Mouse (Mus musculus) CH12.LX (cell line): ENCODE results near the gene Zc3h7b. TPM values are rescaled to one million over a fixed set of nuclear protein-coding genes. Genes with fewer than 3 reads are reported as not detected.
A peak's percentile ranks its signal among the peaks of the same experiment; 100 is the strongest.

Experiments
- DNase-seq: peaks from one replicate; pipeline ENCODE4 v3.0.0-alpha.2; 2013; ENCODE audit errors: extremely low read depth
- H3K27ac ChIP-seq: 2 replicates; pipeline ENCODE4 v1.5.1; 2012; ENCODE audit warnings: low read depth, mild to moderate bottlenecking, control low read depth, moderate library complexity; ENCODE audit not compliant: insufficient read depth
- H3K27me3 ChIP-seq: replicated peaks from 2 replicates; pipeline ENCODE3; 2012; ENCODE audit warnings: inconsistent platforms
- H3K36me3 ChIP-seq, 2 experiments: replicated peaks in 1 of 2; 2 replicates each; pipeline versions ENCODE3 to v1.6.1; 2012; ENCODE audit warnings: inconsistent platforms in 1 of 2, low read length in 1 of 2, mild to moderate bottlenecking in 1 of 2, mixed read lengths in 1 of 2, moderate library complexity in 1 of 2; ENCODE audit not compliant: control insufficient read depth in 1 of 2, insufficient read depth in 1 of 2
- H3K4me1 ChIP-seq, 2 experiments: 2 replicates each; pipeline ENCODE4 v1.6.1; 2012; ENCODE audit warnings: inconsistent platforms in 1 of 2, moderate library complexity in 1 of 2; ENCODE audit not compliant: insufficient read depth in 2 of 2, control insufficient read depth in 1 of 2
- H3K4me2 ChIP-seq: 2 replicates; pipeline ENCODE4 v1.6.1; 2012; ENCODE audit warnings: low read depth, mild to moderate bottlenecking, control low read depth; ENCODE audit not compliant: poor library complexity, insufficient read depth, severe bottlenecking
- H3K4me3 ChIP-seq, 3 experiments: fragments of 150-350 bp in 1 of 3; sonication (generic) in 1 of 3; replicated peaks in 1 of 3; 2 replicates each; pipeline versions ENCODE3 to v1.5.1; 2011 to 2012; ENCODE audit warnings: low read depth in 2 of 3, low read length in 2 of 3, mild to moderate bottlenecking in 2 of 3, moderate library complexity in 2 of 3, control low read depth in 1 of 3, improper control_type of control experiment in 1 of 3, inconsistent platforms in 1 of 3, mixed read lengths in 1 of 3; ENCODE audit not compliant: poor library complexity in 1 of 3
- H3K79me2 ChIP-seq: replicated peaks from 2 replicates; pipeline ENCODE4 v1.6.1; 2012; ENCODE audit warnings: mild to moderate bottlenecking, moderate library complexity; ENCODE audit not compliant: control insufficient read depth, poor library complexity, insufficient read depth, severe bottlenecking; ENCODE audit errors: extremely low read depth
- H3K9ac ChIP-seq: 2 replicates; pipeline ENCODE4 v1.6.1; 2012; ENCODE audit warnings: low read depth, mild to moderate bottlenecking, control low read depth, moderate library complexity; ENCODE audit not compliant: insufficient read depth
- H3K9me3 ChIP-seq: replicated peaks from 2 replicates; pipeline ENCODE3; 2012; ENCODE audit warnings: low read length, inconsistent platforms, mixed read lengths
- BHLHE40 ChIP-seq: IDR thresholded peaks from 2 replicates; pipeline ENCODE4 v1.6.1; 2011; ENCODE audit warnings: mild to moderate bottlenecking, low read depth, low read length, improper control_type of control experiment
- CHD2 ChIP-seq: IDR thresholded peaks from 2 replicates; pipeline ENCODE4 v1.6.1; 2011; ENCODE audit warnings: low read length, improper control_type of control experiment
- CTCF ChIP-seq, 2 experiments: IDR thresholded peaks in 1 of 2; conservative IDR thresholded peaks in 1 of 2; 2 replicates each; pipeline ENCODE4 v1.5.1; 2011 to 2012; ENCODE audit warnings: low read depth in 2 of 2, low read length in 2 of 2, improper control_type of control experiment in 1 of 2, inconsistent platforms in 1 of 2, mild to moderate bottlenecking in 1 of 2, moderate library complexity in 1 of 2
- E2F4 ChIP-seq: IDR thresholded peaks from 2 replicates; pipeline ENCODE4 v1.6.1; 2011; ENCODE audit warnings: low read depth, low read length, improper control_type of control experiment; ENCODE audit not compliant: insufficient replicate concordance
- ELF1 ChIP-seq: IDR thresholded peaks from 2 replicates; pipeline ENCODE4 v1.6.1; 2014; ENCODE audit warnings: low read depth, mild to moderate bottlenecking, inconsistent platforms, low read length, improper control_type of control experiment
- EP300 ChIP-seq: IDR thresholded peaks from 2 replicates; pipeline ENCODE4 v1.6.1; 2011; ENCODE audit warnings: low read length, improper control_type of control experiment
- IRF4 ChIP-seq: IDR thresholded peaks from 2 replicates; pipeline ENCODE4 v1.6.1; 2014; ENCODE audit warnings: low read depth, mild to moderate bottlenecking, inconsistent platforms, low read length, improper control_type of control experiment
- JUND ChIP-seq: conservative IDR thresholded peaks from 2 replicates; pipeline ENCODE4 v1.6.1; 2011; ENCODE audit warnings: low read depth, low read length, improper control_type of control experiment
- MAX ChIP-seq: IDR thresholded peaks from 2 replicates; pipeline ENCODE4 v1.6.1; 2011; ENCODE audit warnings: low read length, improper control_type of control experiment
- MAZ ChIP-seq: IDR thresholded peaks from 2 replicates; pipeline ENCODE4 v1.6.1; 2012; ENCODE audit warnings: low read depth, mild to moderate bottlenecking, inconsistent platforms, low read length, improper control_type of control experiment, moderate library complexity
- MXI1 ChIP-seq: IDR thresholded peaks from 2 replicates; pipeline ENCODE4 v1.6.1; 2011; ENCODE audit warnings: mild to moderate bottlenecking, low read depth, low read length, improper control_type of control experiment
- MYC ChIP-seq: IDR thresholded peaks from 2 replicates; pipeline ENCODE4 v1.6.1; 2011; ENCODE audit warnings: low read depth, mild to moderate bottlenecking, improper control_type of control experiment, low read length
- NELFE ChIP-seq: IDR thresholded peaks from 2 replicates; pipeline ENCODE4 v1.6.1; 2011; ENCODE audit warnings: low read depth, low read length, improper control_type of control experiment
- NRF1 ChIP-seq: IDR thresholded peaks from 2 replicates; pipeline ENCODE4 v1.6.1; 2014; ENCODE audit warnings: low read depth, mild to moderate bottlenecking, inconsistent platforms, low read length, improper control_type of control experiment, moderate library complexity
- PAX5 ChIP-seq: IDR thresholded peaks from 2 replicates; pipeline ENCODE4 v1.6.1; 2012; ENCODE audit warnings: low read length, inconsistent platforms, mixed read lengths
- RAD21 ChIP-seq: IDR thresholded peaks from 2 replicates; pipeline ENCODE4 v1.6.1; 2011; ENCODE audit warnings: low read depth, mild to moderate bottlenecking, low read length, improper control_type of control experiment, moderate library complexity
- RCOR1 ChIP-seq: conservative IDR thresholded peaks from 2 replicates; pipeline ENCODE4 v1.6.1; 2012; ENCODE audit warnings: low read depth, mild to moderate bottlenecking, inconsistent platforms, low read length, improper control_type of control experiment
- TBP ChIP-seq: conservative IDR thresholded peaks from 2 replicates; pipeline ENCODE4 v1.6.1; 2011; ENCODE audit warnings: low read depth, low read length, improper control_type of control experiment
- TCF12 ChIP-seq: IDR thresholded peaks from 2 replicates; pipeline ENCODE4 v1.6.1; 2014; ENCODE audit warnings: low read depth, mild to moderate bottlenecking, inconsistent platforms, low read length, improper control_type of control experiment
- UBTF ChIP-seq: IDR thresholded peaks from 2 replicates; pipeline ENCODE4 v1.6.1; 2012; ENCODE audit warnings: low read depth, mild to moderate bottlenecking, inconsistent platforms, low read length, improper control_type of control experiment, moderate library complexity
- dilution Hi-C: fragments of 300-500 bp; cut with MboI; formaldehyde crosslinking; loops from 2 replicates; pipeline ENCODE4 v1.14.3; 2020; ENCODE audit warnings: low sequenced_read_pairs; ENCODE audit not compliant: extremely low pct_unique_long_range_greater_than_20kb, extremely low pct_ligation_motif_present
- in situ Hi-C: fragments of 300-500 bp; cut with MboI; formaldehyde crosslinking; loops from 3 replicates; pipeline ENCODE4 v1.14.3; 2019; ENCODE audit warnings: low sequenced_read_pairs, low pct_ligation_motif_present, low pct_unique_long_range_greater_than_20kb, mixed read lengths
- polyA plus RNA-seq: library from polyadenylated mRNA; unstranded; fragments of >175 nt; gene quantifications from 2 replicates; pipeline ENCODE4 v1.2.1, GENCODE M21; 2012; ENCODE audit warnings: low read depth; ENCODE audit not compliant: insufficient read length
- total RNA-seq, 2 experiments: library from RNA; depleted of rRNA; stranded (reverse); fragments of 300-350 nt in 1 of 2; fragments of >200 nt in 1 of 2; gene quantifications; 2 replicates each; pipeline ENCODE4 v1.2.3; 2012 to 2014

Gene Zc3h7b
- total and polyA plus RNA-seq, 3 experiments: 8.4 to 43.1 (median 19.7) TPM

GRCm38 (mm10) chr15:81824832-81825231, 80.0 kb downstream of the Zc3h7b start:
- no peaks in the 10 kb centered on the region for H3K27me3 ChIP-seq
- no peak for TF ChIP-seq RCOR1
- TF ChIP-seq JUND: no peak
- TF ChIP-seq MXI1: no peak
- no peak for TF ChIP-seq PAX5
- TF ChIP-seq E2F4: no peak
- no peak for TF ChIP-seq CHD2
- no peak for TF ChIP-seq IRF4
- TF ChIP-seq TCF12: no peak
- TF ChIP-seq, all 38 proteins: peak for 0
- H3K4me2 ChIP-seq: no peak overlapping the region
- no peaks in the 10 kb centered on the region for H3K9me3 ChIP-seq
- dilution Hi-C loops (no loop called here), in situ Hi-C loops (no loop called here)
- H3K4me3 ChIP-seq: no peak overlapping the region
- no peak overlapping the region for H3K9ac ChIP-seq
- H3K36me3 ChIP-seq: peaks cover 23 to 62% of the 10 kb centered on the region in 2 experiments
- peaks cover 11 to 17% of the 10 kb centered on the region in 2 experiments for H3K4me1 ChIP-seq
- H3K79me2 ChIP-seq: no peaks in the 10 kb centered on the region
- no peak for DNase-seq
- no peak overlapping the region for H3K27ac ChIP-seq

DNA sequence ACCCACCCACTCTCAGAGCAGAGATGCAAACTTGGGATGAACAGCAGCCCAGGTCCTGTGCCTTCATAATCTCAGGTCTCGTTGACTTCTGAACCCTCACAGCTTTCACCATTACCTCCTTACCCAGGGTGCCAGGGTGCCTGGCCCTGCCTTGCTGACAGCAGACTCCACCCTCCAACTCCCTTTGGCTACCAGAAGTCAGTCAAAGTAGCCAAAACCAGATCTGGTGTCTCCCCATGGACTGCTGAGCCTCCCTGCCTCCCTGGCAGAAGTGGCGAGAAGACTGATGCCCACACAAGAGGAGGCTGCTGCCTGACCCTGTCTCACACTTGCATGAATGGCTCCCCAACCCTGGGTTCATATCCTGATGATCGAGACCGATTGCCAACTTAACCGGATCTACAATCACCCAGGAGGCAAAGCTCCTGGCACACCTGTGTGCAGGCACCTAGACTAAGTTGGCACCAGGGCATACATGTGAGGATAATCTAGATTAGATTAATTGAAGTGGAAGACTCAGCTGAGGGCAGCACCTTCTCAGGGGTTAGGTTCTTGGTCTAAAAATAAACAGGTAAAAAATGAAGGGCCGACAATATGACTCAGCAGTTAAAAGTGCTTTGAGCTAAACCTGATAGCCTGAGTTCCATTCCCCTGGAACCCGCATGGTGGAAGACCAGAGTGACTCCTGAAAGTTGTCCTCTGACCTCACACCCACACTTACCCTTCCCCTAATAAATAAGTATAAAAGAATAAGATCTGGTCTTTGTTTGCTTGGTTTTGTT, 83.8 kb downstream of the Zc3h7b start:
- H3K4me1 ChIP-seq: peaks cover 21 to 50% of the 10 kb centered on the region in 2 experiments

More for the DNA sequence above, 83.8 kb downstream of the Zc3h7b start:
- no peak overlapping the region for H3K9ac ChIP-seq
- dilution Hi-C loops: no loop called here
- H3K4me3 ChIP-seq: no peak overlapping the region
- H3K36me3 ChIP-seq: peaks cover 4 to 32% of the 10 kb centered on the region in 2 experiments
- DNase-seq: peak; percentile 16
- no peak overlapping the region for H3K4me2 ChIP-seq
- H3K27ac ChIP-seq: 0 out of 2 replicates have a peak overlapping the region, but pooled peaks have one; percentile 2
- H3K79me2 ChIP-seq: no peaks in the 10 kb centered on the region
- no peaks in the 10 kb centered on the region for H3K9me3 ChIP-seq
- in situ Hi-C loops: no loop called here
- H3K27me3 ChIP-seq: no peaks in the 10 kb centered on the region
- TF ChIP-seq NRF1: no peak
- no peak for TF ChIP-seq UBTF
- no peak for TF ChIP-seq RCOR1
- TF ChIP-seq ELF1: no peak
- no peak for TF ChIP-seq MAZ
- TF ChIP-seq TBP: no peak
- no peak for TF ChIP-seq NELFE
- no peak for TF ChIP-seq RAD21
- no peak for TF ChIP-seq PAX5
- no peak for TF ChIP-seq JUND
- no peak for TF ChIP-seq MYC
- TF ChIP-seq EP300: no peak
- no peak for TF ChIP-seq BHLHE40
- no peak for TF ChIP-seq TCF12
- TF ChIP-seq CTCF (conservative IDR thresholded peaks at IDR 0.05 in 1 of 2, IDR thresholded peaks at IDR 0.05 in 1 of 2; ENCODE audit: low read depth in 2 of 2, low read length in 2 of 2): no peak
- TF ChIP-seq E2F4: no peak
- TF ChIP-seq MAX: no peak
